Mouse (Mus musculus): Measurements from ENCODE around the gene Pagr1a. TPM values are rescaled to one million over a fixed set of nuclear protein-coding genes. Genes with fewer than 3 reads are reported as not detected.

Pagr1a gene
- polyA plus RNA-seq, 1 experiment = 7.5 TPM

- Histone ChIP-seq H3K4me3 (replicated peaks; ENCODE audit: extremely low read depth, low read depth, low read length) (no peak overlapping the region), H3K4me1 (ENCODE audit: control insufficient read depth, insufficient read depth, low read length) (peaks cover 10% of the 10 kb centered on the region; the same call in 1 of the 2 replicates)
- no peak for DNase-seq
- 55% methylated on average over 5 of the region's 5 CpGs for WGBS
- TF ChIP-seq POLR2A (IDR thresholded peaks at IDR 0.05; ENCODE audit: borderline replicate concordance, extremely low read depth, low read depth, low read length) = no peak
- TF ChIP-seq CTCF (IDR thresholded peaks at IDR 0.05; ENCODE audit: insufficient read depth, low read length) = no peak
These were observed 4.7 kb upstream of the Pagr1a start for GRCm38 (mm10) chr7:127021563-127022527.

GRCm38 (mm10) chr7:127020901-127021562 lies 3.9 kb upstream of the Pagr1a start, which contains the start of the genes Gm42742 and Prrt2:
Gm42742 (minus strand) TSS chr7:127021097.
Prrt2 (minus strand) TSS chr7:127021211.
- TF ChIP-seq POLR2A (IDR thresholded peaks at IDR 0.05; ENCODE audit: borderline replicate concordance, extremely low read depth, low read depth, low read length) (peak; percentile 34; the same call in 1 of the 2 replicates), CTCF (IDR thresholded peaks at IDR 0.05; ENCODE audit: insufficient read depth, low read length) (no peak)
- Histone ChIP-seq H3K4me1 (ENCODE audit: control insufficient read depth, insufficient read depth, low read length) (peaks cover 11% of the 10 kb centered on the region; the same call in 1 of the 2 replicates), H3K4me3 (replicated peaks; ENCODE audit: extremely low read depth, low read depth, low read length) (peak within 1 kb of the TSS; percentile 45)
- WGBS = 7% methylated on average over 36 of the region's 37 CpGs
- DNase-seq = no peak

GRCm38 (mm10) chr7:127020491-127020890 lies 3.3 kb upstream of the Pagr1a start:
- H3K4me3 ChIP-seq (replicated peaks; ENCODE audit: extremely low read depth, low read depth, low read length) = peak overlapping the region; percentile 45
- 46% methylated on average over 5 of the region's 5 CpGs for WGBS
- DNase-seq = no peak
- no peak for TF ChIP-seq POLR2A (IDR thresholded peaks at IDR 0.05; ENCODE audit: borderline replicate concordance, extremely low read depth, low read depth, low read length)
- no peak for TF ChIP-seq CTCF (IDR thresholded peaks at IDR 0.05; ENCODE audit: insufficient read depth, low read length)
- H3K4me1 ChIP-seq (ENCODE audit: control insufficient read depth, insufficient read depth, low read length) = peaks cover 15% of the 10 kb centered on the region; the same call in 1 of the 2 replicates

GRCm38 (mm10) chr7:127020031-127020430 lies 2.9 kb upstream of the Pagr1a start:
- TF ChIP-seq POLR2A (IDR thresholded peaks at IDR 0.05; ENCODE audit: borderline replicate concordance, extremely low read depth, low read depth, low read length) (no peak), CTCF (IDR thresholded peaks at IDR 0.05; ENCODE audit: insufficient read depth, low read length) (no peak)
- DNase-seq = no peak
- Histone ChIP-seq H3K4me1 (ENCODE audit: control insufficient read depth, insufficient read depth, low read length) (peaks cover 15% of the 10 kb centered on the region; the same call in 1 of the 2 replicates), H3K4me3 (replicated peaks; ENCODE audit: extremely low read depth, low read depth, low read length) (no peak overlapping the region)
- 68% methylated on average over 3 of the region's 3 CpGs for WGBS

- TF ChIP-seq POLR2A (IDR thresholded peaks at IDR 0.05; ENCODE audit: borderline replicate concordance, extremely low read depth, low read depth, low read length) = no peak
- no peak for TF ChIP-seq CTCF (IDR thresholded peaks at IDR 0.05; ENCODE audit: insufficient read depth, low read length)
- DNase-seq = no peak
- 66% methylated on average over 14 of the region's 14 CpGs for WGBS
- Histone ChIP-seq H3K4me3 (replicated peaks; ENCODE audit: extremely low read depth, low read depth, low read length) (no peak overlapping the region), H3K4me1 (ENCODE audit: control insufficient read depth, insufficient read depth, low read length) (peaks cover 13% of the 10 kb centered on the region; the same call in 1 of the 2 replicates)
These were observed 2.3 kb upstream of the Pagr1a start for GRCm38 (mm10) chr7:127019306-127019960.

GRCm38 (mm10) chr7:127018416-127019305 lies 1.5 kb upstream of the Pagr1a start:
- no peak for DNase-seq
- Histone ChIP-seq H3K4me1 (ENCODE audit: control insufficient read depth, insufficient read depth, low read length) (peaks cover 13% of the 10 kb centered on the region; the same call in 1 of the 2 replicates), H3K4me3 (replicated peaks; ENCODE audit: extremely low read depth, low read depth, low read length) (no peak overlapping the region)
- TF ChIP-seq CTCF (IDR thresholded peaks at IDR 0.05; ENCODE audit: insufficient read depth, low read length) (no peak), POLR2A (IDR thresholded peaks at IDR 0.05; ENCODE audit: borderline replicate concordance, extremely low read depth, low read depth, low read length) (no peak)
- 70% methylated on average over 15 of the region's 15 CpGs for WGBS

GRCm38 (mm10) chr7:127017950-127018345 lies 796 bp upstream of the Pagr1a start:
- Histone ChIP-seq H3K4me3 (replicated peaks; ENCODE audit: extremely low read depth, low read depth, low read length) (no peak overlapping the region), H3K4me1 (ENCODE audit: control insufficient read depth, insufficient read depth, low read length) (peaks cover 17% of the 10 kb centered on the region)
- 43% methylated on average over 6 of the region's 6 CpGs for WGBS
- TF ChIP-seq POLR2A (IDR thresholded peaks at IDR 0.05; ENCODE audit: borderline replicate concordance, extremely low read depth, low read depth, low read length) = no peak
- no peak for TF ChIP-seq CTCF (IDR thresholded peaks at IDR 0.05; ENCODE audit: insufficient read depth, low read length)
- no peak for DNase-seq

- DNase-seq = no peak
- TF ChIP-seq CTCF (IDR thresholded peaks at IDR 0.05; ENCODE audit: insufficient read depth, low read length) (no peak), POLR2A (IDR thresholded peaks at IDR 0.05; ENCODE audit: borderline replicate concordance, extremely low read depth, low read depth, low read length) (peak; percentile 81; the same call in 1 of the 2 replicates)
- Histone ChIP-seq H3K4me3 (replicated peaks; ENCODE audit: extremely low read depth, low read depth, low read length) (peak overlapping the region; percentile 92), H3K4me1 (ENCODE audit: control insufficient read depth, insufficient read depth, low read length) (peaks cover 18% of the 10 kb centered on the region)
- WGBS = 1% methylated on average over 22 of the region's 22 CpGs
These were observed 640 bp downstream of the Pagr1a start for GRCm38 (mm10) chr7:127016486-127016938.

- Histone ChIP-seq H3K4me3 (replicated peaks; ENCODE audit: extremely low read depth, low read depth, low read length) (peak within 1 kb of the TSS; percentile 92), H3K4me1 (ENCODE audit: control insufficient read depth, insufficient read depth, low read length) (peaks cover 17% of the 10 kb centered on the region)
- no peak for TF ChIP-seq CTCF (IDR thresholded peaks at IDR 0.05; ENCODE audit: insufficient read depth, low read length)
- TF ChIP-seq POLR2A (IDR thresholded peaks at IDR 0.05; ENCODE audit: borderline replicate concordance, extremely low read depth, low read depth, low read length) = no peak
- DNase-seq = no peak
These were observed 869 bp downstream of the Pagr1a start, which contains the start of gene Pagr1b for GRCm38 (mm10) chr7:127016481-127016485. Pagr1b (minus strand) TSS chr7:127016484.

All from lung, adult 2 months (tissue).